8 mouse cellular contexts compared by ENCODE assay signal in the genomic region with DNA sequence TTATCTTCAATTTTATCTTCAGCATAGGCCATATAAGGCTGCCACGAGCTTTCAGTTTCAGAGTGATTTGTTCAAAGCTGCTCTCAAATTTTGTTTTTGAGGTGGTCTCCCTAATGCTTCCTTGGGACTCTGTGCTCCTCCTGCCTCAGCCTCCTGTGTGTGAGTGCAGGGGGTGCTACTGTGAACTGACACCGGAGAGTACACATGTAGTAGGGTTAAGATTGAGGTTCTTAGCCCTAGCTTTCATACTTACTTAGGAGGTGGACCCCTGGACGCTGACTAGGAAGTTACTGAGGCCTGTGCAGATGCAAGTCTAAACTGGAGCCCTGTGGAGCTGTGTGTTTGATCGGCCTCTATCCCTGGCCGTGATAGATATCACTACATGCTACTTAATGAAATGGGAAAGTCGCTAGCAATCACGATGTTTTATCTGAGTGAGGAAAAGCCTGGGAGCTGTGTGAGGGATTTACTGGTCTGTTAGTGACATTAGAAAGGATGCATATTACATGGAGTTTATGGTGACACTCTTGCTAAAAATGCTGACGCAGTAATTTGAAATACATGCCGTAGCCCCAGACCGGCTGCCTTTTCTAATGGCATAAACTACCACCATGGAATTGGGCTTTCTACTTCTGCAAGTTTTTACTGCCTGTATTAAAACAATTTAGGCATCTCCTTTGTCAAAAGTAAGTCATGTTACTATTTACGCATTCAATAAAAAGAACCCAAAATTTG. TPM values are rescaled to one million over a fixed set of nuclear protein-coding genes. Genes with fewer than 3 reads are reported as not detected.
A peak's percentile ranks its signal among the peaks of the same experiment; 100 is the strongest.
DNase-seq lines count a peak whose midpoint lies in the region; ATAC-seq and TF ChIP-seq lines count a peak whose summit lies in the region.

No protein-coding gene starts in this region.

- peak; percentile 26 to 46 for DNase-seq in spleen, postnatal 10 days (ENCODE audit: low spot score in 2 of 2)
- no peak for DNase-seq in spleen, adult 18-20 months
- DNase-seq in limb, embryonic 14.5 days (ENCODE audit: low spot score): no peak
- DNase-seq in right cerebral cortex, postnatal 36 days (ENCODE audit: low spot score in 2 of 2): no peak
- no peak for DNase-seq in thymus, postnatal 25 days
- DNase-seq in kidney, postnatal 14 days: no peak

- no peaks in the 10 kb centered on the region for H3K27me3 ChIP-seq in erythroblast, embryonic 14.5 days (ENCODE audit: control insufficient read depth)
- no peaks in the 10 kb centered on the region for H3K27me3 ChIP-seq in limb, embryonic 14.5 days (ENCODE audit: control insufficient read depth, insufficient read depth, low read length)
- no peaks in the 10 kb centered on the region for H3K27me3 ChIP-seq in stomach, embryonic 15.5 days (replicated peaks)

- H3K36me3 ChIP-seq in erythroblast, embryonic 14.5 days (ENCODE audit: control insufficient read depth): peaks cover 51% of the 10 kb centered on the region
- peaks cover 37% of the 10 kb centered on the region for H3K36me3 ChIP-seq in limb, embryonic 14.5 days (ENCODE audit: control insufficient read depth, insufficient read depth, low read length)
- H3K36me3 ChIP-seq in stomach, embryonic 15.5 days: peaks cover 9% of the 10 kb centered on the region; the same call in 1 of the 2 replicates

- H3K9me3 ChIP-seq in erythroblast, embryonic 14.5 days (ENCODE audit: control insufficient read depth, low read length): no peaks in the 10 kb centered on the region
- H3K9me3 ChIP-seq in limb, embryonic 14.5 days (ENCODE audit: control insufficient read depth, low read length): no peaks in the 10 kb centered on the region
- no peaks in the 10 kb centered on the region for H3K9me3 ChIP-seq in stomach, embryonic 15.5 days

- 0 out of 2 replicates have a peak overlapping the region, but pooled peaks have one; percentile 1 for H3K27ac ChIP-seq in limb, embryonic 14.5 days (replicated peaks; ENCODE audit: low read depth, low read length)
- peak overlapping the region; percentile 86; the same call in 1 of the 2 replicates for H3K27ac ChIP-seq in stomach, embryonic 15.5 days

- WGBS in limb, embryonic 14.5 days: 81% methylated on average over 11 of the region's 11 CpGs
- WGBS in stomach, embryonic 15.5 days: 70% methylated on average over 11 of the region's 11 CpGs

- peak overlapping the region; percentile 79 for H3K4me3 ChIP-seq in erythroblast, embryonic 14.5 days (replicated peaks)
- peak overlapping the region; percentile 98 for H3K4me3 ChIP-seq in limb, embryonic 14.5 days (replicated peaks; ENCODE audit: low read length)
- peak overlapping the region; percentile 97 for H3K4me3 ChIP-seq in stomach, embryonic 15.5 days (replicated peaks)

- peak overlapping the region; percentile 54 for H3K4me2 ChIP-seq in limb, embryonic 14.5 days (replicated peaks; ENCODE audit: low read depth, low read length, severe bottlenecking)
- peak overlapping the region; percentile 63 for H3K4me2 ChIP-seq in stomach, embryonic 15.5 days

- H3K9ac ChIP-seq in limb, embryonic 14.5 days (ENCODE audit: low read depth, low read length, severe bottlenecking): peak overlapping the region; percentile 97
- peak overlapping the region; percentile 88 for H3K9ac ChIP-seq in stomach, embryonic 15.5 days

- no peak for ATAC-seq in limb, embryonic 14.5 days (ENCODE audit: low FRiP score, low read depth)
- ATAC-seq in stomach, embryonic 15.5 days (ENCODE audit: insufficient read depth, low FRiP score, low read depth): no peak

- H3K4me1 ChIP-seq in erythroblast, embryonic 14.5 days (ENCODE audit: control insufficient read depth): peaks cover 47% of the 10 kb centered on the region
- peaks cover 15% of the 10 kb centered on the region for H3K4me1 ChIP-seq in limb, embryonic 14.5 days (ENCODE audit: control insufficient read depth, insufficient read depth, low read length)
- H3K4me1 ChIP-seq in stomach, embryonic 15.5 days: peaks cover 30% of the 10 kb centered on the region

- TF ChIP-seq POLR2A in limb, embryonic 14.5 days (IDR thresholded peaks at IDR 0.05; ENCODE audit: borderline replicate concordance, extremely low read depth, insufficient read depth, insufficient read length): no peak

RNA-seq across cellular contexts. Expression of gene Hp1bp3, which starts 2.0 kb away (rescaled TPM):
- 2.6 and 3.9 TPM in 2 replicates for polyA plus RNA-seq in erythroblast, embryonic 14.5 days (2012)
- 165 and 174 TPM in 2 replicates for polyA plus RNA-seq in limb, embryonic 14.5 days (2012; rRNA removed)
- polyA plus RNA-seq in limb, embryonic 14.5 days (2014; fragmentation: Nextera tagmentation; extraction: Ambion mirVana): 183 and 212 TPM in 2 replicates
- polyA plus RNA-seq in stomach, embryonic 15.5 days (2015; fragmentation: Nextera tagmentation; extraction: Ambion mirVana): 129 and 131 TPM in 2 replicates

RNA-seq across cellular contexts. Expression of gene Sh2d5, which starts 32.1 kb away (rescaled TPM):
- polyA plus RNA-seq in erythroblast, embryonic 14.5 days (2012): 0.19 and 0.24 TPM in 2 replicates
- polyA plus RNA-seq in limb, embryonic 14.5 days (2012; rRNA removed): 1.6 and 2.5 TPM in 2 replicates
- 0.25 and 0.77 TPM in 2 replicates for polyA plus RNA-seq in limb, embryonic 14.5 days (2014; fragmentation: Nextera tagmentation; extraction: Ambion mirVana)
- 0.85 and 0.88 TPM in 2 replicates for polyA plus RNA-seq in stomach, embryonic 15.5 days (2015; fragmentation: Nextera tagmentation; extraction: Ambion mirVana)

RNA-seq across cellular contexts. Expression of gene Kif17, which starts 32.1 kb away (rescaled TPM):
- 0.02 and 0.05 TPM in 2 replicates for polyA plus RNA-seq in erythroblast, embryonic 14.5 days (2012)
- polyA plus RNA-seq in limb, embryonic 14.5 days (2012; rRNA removed): 2.3 and 3.0 TPM in 2 replicates
- 1.1 TPM in 2 replicates for polyA plus RNA-seq in limb, embryonic 14.5 days (2014; fragmentation: Nextera tagmentation; extraction: Ambion mirVana)
- polyA plus RNA-seq in stomach, embryonic 15.5 days (2015; fragmentation: Nextera tagmentation; extraction: Ambion mirVana): 1.7 and 1.9 TPM in 2 replicates

Comparison
In these comparisons a context has a peak if more than half of its experiments do, and no peak if none do; other contexts are left out.
1. DNase-seq: peak in spleen, postnatal 10 days (2 of 2); none in spleen, adult 18-20 months (0 of 2), limb, embryonic 14.5 days (single experiment), right cerebral cortex, postnatal 36 days (0 of 2), thymus, postnatal 25 days (single experiment) and kidney, postnatal 14 days (single experiment).
2. RNA of gene Hp1bp3, which starts 2.0 kb away (polyA plus RNA-seq): 165 to 212 TPM in limb, embryonic 14.5 days and 129 to 131 TPM in stomach, embryonic 15.5 days; 2.6 to 3.9 TPM in erythroblast, embryonic 14.5 days; every median in the first group is over 10 times any median in the second.
3. Peak in every context shown above with its lines, with median percentiles within 50 percentile points of each other: H3K4me3 ChIP-seq.